Mouse (Mus musculus) kidney, embryonic 15.5 days (tissue): ENCODE measurements around the gene Pitx3. TPM values are rescaled to one million over a fixed set of nuclear protein-coding genes. Genes with fewer than 3 reads are reported as not detected.

ENCODE experiments used
- ATAC-seq: fragments of 200-750 bp; cut with Nextera tagmentation; replicated peaks from 2 replicates; pipeline ENCODE4 v1.8.0; 2017; ENCODE audit warnings: moderate TSS enrichment; ENCODE audit not compliant: low FRiP score
- H3K27ac ChIP-seq: fragments of 300-500 bp; sonication (generic); 2 replicates; pipeline ENCODE4 v1.5.1; 2015; ENCODE audit warnings: mild to moderate bottlenecking, inconsistent platforms
- H3K27me3 ChIP-seq: fragments of 300-500 bp; sonication (generic); 2 replicates; pipeline ENCODE4 v1.6.1; 2015; ENCODE audit warnings: inconsistent platforms
- H3K36me3 ChIP-seq: fragments of 300-500 bp; sonication (generic); 2 replicates; pipeline ENCODE4 v1.6.1; 2015; ENCODE audit warnings: inconsistent platforms
- H3K4me1 ChIP-seq: fragments of 300-500 bp; sonication (generic); 2 replicates; pipeline ENCODE4 v1.6.1; 2015; ENCODE audit warnings: inconsistent platforms
- H3K4me2 ChIP-seq: fragments of 300-500 bp; sonication (generic); 2 replicates; pipeline ENCODE4 v1.6.1; 2015; ENCODE audit warnings: moderate library complexity, mild to moderate bottlenecking, inconsistent platforms
- H3K4me3 ChIP-seq: fragments of 300-500 bp; sonication (generic); replicated peaks from 2 replicates; pipeline ENCODE4 v1.5.1; 2015; ENCODE audit warnings: mild to moderate bottlenecking, inconsistent platforms
- H3K9ac ChIP-seq: fragments of 300-500 bp; sonication (generic); 2 replicates; pipeline ENCODE4 v1.6.1; 2015; ENCODE audit warnings: mild to moderate bottlenecking, inconsistent platforms
- H3K9me3 ChIP-seq: fragments of 300-500 bp; sonication (generic); replicated peaks from 2 replicates; pipeline ENCODE4 v1.6.1; 2016; ENCODE audit warnings: inconsistent platforms
- WGBS: fragments of 180-500 bp; shearing (Covaris S2); methylation state at CpG from one replicate; pipeline ENCODE4 v1.1.7; 2015; ENCODE audit warnings: mixed read lengths; 5-methylcytosine and 5-hydroxymethylcytosine counted together
- polyA plus RNA-seq: library from polyadenylated mRNA; unstranded; fragments of >200 nt; fragmentation: Nextera tagmentation; extraction: Ambion mirVana; gene quantifications from 2 replicates; pipeline ENCODE4 v1.2.1, GENCODE M21; 2015

Gene Pitx3
- polyA plus RNA-seq, 1 experiment from 2014 or later, result 0.48 TPM

- Histone ChIP-seq H3K9ac (peak within 1 kb of the TSS; percentile 65), H3K36me3 (no peaks in the 10 kb centered on the region), H3K27ac (peak within 1 kb of the TSS; percentile 41; the same call in 1 of the 2 replicates), H3K4me2 (peak within 1 kb of the TSS; percentile 83), H3K9me3 (no peaks in the 10 kb centered on the region), H3K4me3 (peak within 1 kb of the TSS; percentile 88), H3K27me3 (peaks cover 39% of the 10 kb centered on the region), H3K4me1 (peaks cover 35% of the 10 kb centered on the region)
- WGBS, result under 1% methylated on average over 37 of the region's 37 CpGs
- peak; percentile 98 for ATAC-seq
Measured at GRCm38 (mm10) chr19:46152127-46152803, 4.1 kb upstream of the Pitx3 start, which contains the start of gene Gbf1. Gene Gbf1, plus strand, starts transcription at chr19:46152509.

GRCm38 (mm10) chr19:46149091-46149490 is 965 bp upstream of the Pitx3 start:
- H3K4me3 ChIP-seq, result peak overlapping the region; percentile 56
- no peaks in the 10 kb centered on the region for H3K9me3 ChIP-seq
- no peak overlapping the region for H3K9ac ChIP-seq
- no peak overlapping the region for H3K27ac ChIP-seq
- ATAC-seq, result no peak
- no peaks in the 10 kb centered on the region for H3K36me3 ChIP-seq
- WGBS, result 27% methylated on average over 12 of the region's 12 CpGs
- peak overlapping the region; percentile 88 for H3K4me2 ChIP-seq
- peaks cover 70% of the 10 kb centered on the region for H3K27me3 ChIP-seq
- H3K4me1 ChIP-seq, result peaks cover 32% of the 10 kb centered on the region

- no peaks in the 10 kb centered on the region for H3K9me3 ChIP-seq
- ATAC-seq, result peak; percentile 78
- peaks cover 25% of the 10 kb centered on the region for H3K4me1 ChIP-seq
- WGBS, result 2% methylated on average over 27 of the region's 27 CpGs
- peak overlapping the region; percentile 56 for H3K4me3 ChIP-seq
- H3K36me3 ChIP-seq, result no peaks in the 10 kb centered on the region
- peak overlapping the region; percentile 88 for H3K4me2 ChIP-seq
- H3K9ac ChIP-seq, result 0 out of 2 replicates have a peak overlapping the region, but pooled peaks have one; percentile 7
- H3K27ac ChIP-seq, result no peak overlapping the region
- peaks cover 78% of the 10 kb centered on the region for H3K27me3 ChIP-seq
Measured at GRCm38 (mm10) chr19:46148372-46148760, 240 bp upstream of the Pitx3 start.

GRCm38 (mm10) chr19:46141091-46141490 is 7.0 kb downstream of the Pitx3 start:
- Histone ChIP-seq H3K27ac (no peak overlapping the region), H3K27me3 (peaks cover 98% of the 10 kb centered on the region), H3K4me2 (0 out of 2 replicates have a peak overlapping the region, but pooled peaks have one; percentile 12), H3K36me3 (no peaks in the 10 kb centered on the region), H3K9me3 (no peaks in the 10 kb centered on the region), H3K9ac (no peak overlapping the region), H3K4me3 (no peak overlapping the region), H3K4me1 (peaks cover 24% of the 10 kb centered on the region)
- ATAC-seq, result peak; percentile 57; the same call in 1 of the 2 replicates
- 21% methylated on average over 6 of the region's 6 CpGs for WGBS

DNA sequence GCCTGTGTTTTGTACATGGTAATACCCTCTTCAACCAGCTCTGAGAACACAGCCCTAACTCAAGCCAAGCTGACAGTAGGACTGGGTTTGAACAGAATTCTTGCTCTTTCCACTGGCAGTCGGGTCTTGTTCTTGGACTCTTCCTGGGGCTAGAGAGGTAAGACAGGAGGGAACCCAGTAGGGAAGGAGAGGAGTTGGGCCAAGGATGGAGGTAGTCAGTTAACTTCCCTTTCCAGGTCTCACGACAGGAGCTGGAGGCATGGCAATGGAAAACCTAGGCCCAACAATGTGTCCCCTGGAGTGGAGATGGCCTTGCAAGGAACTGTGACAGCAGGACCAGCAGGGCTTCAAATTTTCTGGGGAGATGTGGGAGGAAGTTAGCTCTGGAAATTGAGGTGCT is 7.8 kb downstream of the Pitx3 start:
- no peaks in the 10 kb centered on the region for H3K36me3 ChIP-seq
- peaks cover 98% of the 10 kb centered on the region for H3K27me3 ChIP-seq
- no peak for ATAC-seq
- WGBS, result 67% methylated on average over 2 of the region's 2 CpGs
- H3K4me1 ChIP-seq, result peaks cover 32% of the 10 kb centered on the region
- H3K4me3 ChIP-seq, result no peak overlapping the region
- no peak overlapping the region for H3K27ac ChIP-seq
- H3K4me2 ChIP-seq, result no peak overlapping the region
- H3K9ac ChIP-seq, result no peak overlapping the region
- no peaks in the 10 kb centered on the region for H3K9me3 ChIP-seq

GRCm38 (mm10) chr19:46136639-46137580 is 11.2 kb downstream of the Pitx3 start:
- Histone ChIP-seq H3K27me3 (peaks cover 97% of the 10 kb centered on the region), H3K27ac (no peak overlapping the region), H3K36me3 (no peaks in the 10 kb centered on the region), H3K4me3 (peak overlapping the region; percentile 56), H3K4me2 (peak overlapping the region; percentile 95), H3K4me1 (peaks cover 35% of the 10 kb centered on the region), H3K9me3 (no peaks in the 10 kb centered on the region), H3K9ac (peak overlapping the region; percentile 33)
- ATAC-seq, result peak; percentile 24; the same call in 1 of the 2 replicates
- 2% methylated on average over 49 of the region's 49 CpGs for WGBS

DNA sequence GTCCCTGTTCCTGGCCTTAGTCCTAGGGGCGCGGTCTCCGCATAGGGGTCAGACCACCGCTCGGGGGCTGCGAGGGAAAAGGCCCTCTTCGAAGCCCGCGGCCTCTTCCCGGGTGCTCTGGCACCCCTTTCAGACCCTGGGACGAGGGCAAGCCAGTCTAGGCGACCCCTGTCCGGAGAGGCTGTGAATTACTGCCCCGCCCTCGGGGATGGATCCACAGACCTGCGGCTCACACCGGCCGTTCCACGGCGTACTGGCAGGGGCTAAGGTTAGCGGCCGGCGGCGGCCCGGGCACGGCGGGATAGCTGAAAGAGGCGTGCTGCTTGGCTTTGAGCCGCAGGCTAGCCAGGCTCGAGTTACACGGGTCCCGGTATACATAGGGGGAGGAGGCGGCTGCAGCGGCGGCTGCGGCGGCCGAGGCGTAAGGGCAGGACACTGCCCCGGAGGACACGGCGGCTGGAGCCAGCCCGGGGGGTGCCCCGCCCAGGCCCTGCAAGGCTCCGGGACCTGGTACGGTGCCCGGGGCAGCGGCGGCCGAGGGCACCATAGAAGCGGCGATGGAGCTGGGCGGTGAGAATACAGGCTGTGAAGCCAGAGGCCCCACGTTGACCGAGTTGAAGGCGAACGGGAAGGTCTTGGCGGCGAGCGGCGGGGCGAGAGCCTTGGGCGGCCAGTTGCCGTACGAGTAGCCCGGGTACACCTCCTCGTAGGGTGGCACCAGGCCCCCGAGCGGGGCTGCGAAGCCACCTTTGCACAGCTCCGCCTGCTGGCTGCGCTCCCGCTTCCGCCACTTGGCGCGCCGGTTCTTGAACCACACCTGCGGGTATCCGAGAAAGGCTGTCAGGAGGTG is 12.1 kb downstream of the Pitx3 start:
- Histone ChIP-seq H3K27ac (no peak overlapping the region), H3K9ac (peak overlapping the region; percentile 33), H3K9me3 (no peaks in the 10 kb centered on the region), H3K36me3 (no peaks in the 10 kb centered on the region), H3K4me2 (peak overlapping the region; percentile 95), H3K4me3 (peak overlapping the region; percentile 56), H3K4me1 (peaks cover 36% of the 10 kb centered on the region), H3K27me3 (peaks cover 97% of the 10 kb centered on the region)
- peak; percentile 74 for ATAC-seq
- under 1% methylated on average over 79 of the region's 79 CpGs for WGBS

DNA sequence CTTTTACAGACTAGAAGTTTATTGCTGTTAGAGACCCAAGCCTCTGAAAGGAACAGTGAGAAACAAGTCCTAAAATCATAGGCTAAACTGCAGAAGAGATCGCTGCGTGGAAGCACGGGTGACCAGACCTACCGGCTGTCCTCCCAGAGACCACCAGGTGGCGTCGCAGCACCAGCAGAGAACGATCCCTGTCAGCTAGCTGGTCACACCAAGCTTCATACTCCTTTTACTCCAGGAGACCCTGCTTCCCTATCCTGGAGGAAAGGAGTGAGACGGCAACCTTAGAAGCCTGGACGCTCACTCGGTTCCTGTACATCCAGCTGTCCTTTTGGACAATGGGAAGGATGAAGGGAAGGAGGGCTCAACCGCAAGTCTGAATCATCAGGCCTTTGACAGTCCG is 12.8 kb downstream of the Pitx3 start:
- H3K4me3 ChIP-seq, result peak overlapping the region; percentile 56
- H3K9me3 ChIP-seq, result no peaks in the 10 kb centered on the region
- 0 out of 2 replicates have a peak overlapping the region, but pooled peaks have one; percentile 33 for H3K9ac ChIP-seq
- peak overlapping the region; percentile 95 for H3K4me2 ChIP-seq
- ATAC-seq, result peak; percentile 52
- peaks cover 97% of the 10 kb centered on the region for H3K27me3 ChIP-seq
- no peaks in the 10 kb centered on the region for H3K36me3 ChIP-seq
- 1% methylated on average over 12 of the region's 12 CpGs for WGBS
- peaks cover 29% of the 10 kb centered on the region for H3K4me1 ChIP-seq
- no peak overlapping the region for H3K27ac ChIP-seq

- Histone ChIP-seq H3K4me2 (no peak overlapping the region), H3K36me3 (no peaks in the 10 kb centered on the region), H3K4me3 (no peak overlapping the region), H3K27ac (no peak overlapping the region), H3K9me3 (no peaks in the 10 kb centered on the region), H3K27me3 (peaks cover 83% of the 10 kb centered on the region), H3K4me1 (peaks cover 29% of the 10 kb centered on the region), H3K9ac (no peak overlapping the region)
- WGBS, result 38% methylated on average over 6 of the region's 6 CpGs
- no peak for ATAC-seq
Measured at GRCm38 (mm10) chr19:46132577-46132976, 15.5 kb downstream of the Pitx3 start.

DNA sequence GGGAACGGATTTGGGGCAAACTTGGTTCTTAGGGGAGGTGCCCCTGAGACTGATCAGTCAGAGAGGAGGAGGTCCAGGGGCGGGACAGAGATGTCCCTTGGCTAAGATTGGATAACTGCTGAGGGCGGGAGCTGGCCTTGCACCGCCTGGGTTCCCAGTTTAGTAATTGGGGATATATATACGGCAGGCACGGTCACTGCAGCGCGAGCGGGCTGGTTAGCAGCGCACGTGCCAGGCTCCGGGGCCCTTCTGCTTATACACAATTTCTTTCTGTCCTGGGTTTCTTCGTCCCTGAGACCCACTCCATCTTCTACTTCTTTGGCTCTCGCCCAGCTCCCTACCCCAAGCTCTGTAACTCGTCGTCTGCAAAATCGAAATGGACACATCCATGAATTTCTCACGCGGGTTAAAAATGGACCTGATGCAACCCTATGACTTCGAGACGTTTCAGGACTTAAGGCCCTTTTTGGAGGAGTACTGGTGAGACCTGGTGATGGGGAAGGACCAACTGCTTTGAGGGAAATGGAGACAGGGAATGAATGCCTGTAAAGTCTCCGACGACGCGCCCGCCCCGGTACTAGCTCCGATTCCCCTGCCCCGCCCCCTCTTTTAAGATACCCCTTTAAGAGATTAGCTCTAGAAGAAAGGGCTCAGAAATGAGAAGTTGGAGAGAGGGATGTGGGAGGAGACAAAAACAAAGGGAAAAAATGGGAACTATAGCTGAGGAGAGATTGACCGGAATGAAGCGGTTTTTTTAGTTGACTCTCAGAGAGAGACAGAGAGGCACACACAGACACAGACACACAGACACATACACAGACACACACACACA is 16.2 kb downstream of the Pitx3 start, which contains the start of gene Elovl3:
Elovl3 (plus strand) TSS at position 204 of the 832 bp plus-strand sequence.
- peaks cover 24% of the 10 kb centered on the region for H3K4me1 ChIP-seq
- H3K9ac ChIP-seq, result no peak within 1 kb of the TSS
- no peaks in the 10 kb centered on the region for H3K9me3 ChIP-seq
- no peaks in the 10 kb centered on the region for H3K36me3 ChIP-seq
- peak within 1 kb of the TSS; percentile 52 for H3K4me2 ChIP-seq
- H3K27me3 ChIP-seq, result peaks cover 81% of the 10 kb centered on the region
- 0 out of 2 replicates have a peak, but pooled peaks have one; percentile 41 for ATAC-seq
- no peak within 1 kb of the TSS for H3K27ac ChIP-seq
- 3% methylated on average over 31 of the region's 31 CpGs for WGBS
- H3K4me3 ChIP-seq, result peak within 1 kb of the TSS; percentile 36
